Mouse (Mus musculus) fat pad, adult 2 months (tissue): ENCODE measurements around the gene Vmn1r204.
"Not testable (repeated sequence)": the region's sequence is repeated elsewhere in the genome, so short reads cannot be mapped to it uniquely, and the experiment has no call there.

Source experiments
- DNase-seq: peaks from one replicate; pipeline ENCODE4 v3.0.0-alpha.2; 2011; ENCODE audit warnings: low read depth, low spot score; ENCODE audit errors: extremely low read depth

Vmn1r204 gene

GRCm38 (mm10) chr13:22552898-22553297 lies at the start of gene Vmn1r204:
Gene Vmn1r204, plus strand, starts transcription at chr13:22553198.
- not testable (repeated sequence) for DNase-seq

- no peak for DNase-seq
These were observed 47.7 kb upstream of the Vmn1r204 start, which contains the start of gene Vmn1r202 for GRCm38 (mm10) chr13:22505281-22505680. Gene Vmn1r202, minus strand, starts transcription at chr13:22505381.

- DNase-seq = no peak
These were observed 35.2 kb upstream of the Vmn1r204 start, which contains the start of gene Vmn1r203 for GRCm38 (mm10) chr13:22517814-22518213. Gene Vmn1r203, plus strand, starts transcription at chr13:22518114.

GRCm38 (mm10) chr13:22574911-22575310 lies 21.9 kb downstream of the Vmn1r204 start:
- not testable (repeated sequence) for DNase-seq

GRCm38 (mm10) chr13:22583336-22583735 lies 30.3 kb downstream of the Vmn1r204 start:
- DNase-seq = not testable (repeated sequence)

- DNase-seq = no peak
These were observed 39.9 kb downstream of the Vmn1r204 start, which contains the start of gene Vmn1r205 for GRCm38 (mm10) chr13:22592900-22593299. Gene Vmn1r205, minus strand, starts transcription at chr13:22593000.
